Mouse (Mus musculus) cerebellum, adult 2 months (tissue): ENCODE results near the gene Usp6nl.

ENCODE experiments used
- CTCF ChIP-seq: fragments of 200-500 bp; IDR thresholded peaks from 2 replicates; pipeline ENCODE4 v1.5.1; 2011; ENCODE audit warnings: low read depth, mild to moderate bottlenecking, control low read depth, low read length, moderate library complexity, borderline replicate concordance; ENCODE audit not compliant: insufficient read depth
- POLR2A ChIP-seq: fragments of 200-500 bp; IDR thresholded peaks from 2 replicates; pipeline ENCODE4 v1.6.1; 2011; ENCODE audit warnings: low read length, control low read depth, borderline replicate concordance; ENCODE audit not compliant: insufficient read depth

DNA sequence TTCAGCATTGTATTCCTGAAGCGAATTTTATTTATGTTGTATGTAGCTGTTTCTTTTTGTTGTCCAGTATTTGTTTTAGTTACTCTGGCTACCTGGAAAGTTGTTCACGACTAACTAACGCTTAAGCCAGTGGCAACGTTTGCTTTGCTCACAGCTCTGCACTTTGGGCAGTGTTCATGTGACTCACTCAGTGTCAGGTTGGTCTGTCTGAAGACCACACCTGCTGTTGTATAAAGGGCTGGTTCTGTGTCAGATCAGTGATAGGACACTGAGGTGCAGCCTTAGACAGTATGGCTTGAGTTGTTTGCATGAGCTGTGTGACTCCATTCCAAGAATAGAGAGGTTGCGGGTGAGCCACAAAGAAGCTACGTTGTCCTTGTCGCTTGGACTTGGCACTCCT lies 6.5 kb downstream of the Usp6nl start:
- TF ChIP-seq CTCF (no peak), POLR2A (no peak)
